Mouse (Mus musculus) lung, postnatal 0 days (tissue): ENCODE data around the gene Tmem125.
"Not testable (repeated sequence)": the region's sequence is repeated elsewhere in the genome, so short reads cannot be mapped to it uniquely, and the experiment has no call there.

Experiments used
- CTCF ChIP-seq: IDR thresholded peaks from 2 replicates; pipeline ENCODE4 v1.5.1; 2016; ENCODE audit warnings: antibody characterized with exemption, mild to moderate bottlenecking
- EP300 ChIP-seq: IDR thresholded peaks from 2 replicates; pipeline ENCODE4 v1.6.1; 2016; ENCODE audit warnings: antibody characterized with exemption, mild to moderate bottlenecking, control low read depth

- not testable (repeated sequence) for TF ChIP-seq EP300, CTCF
These were observed 3.7 kb upstream of the Tmem125 start for GRCm38 (mm10) chr4:118547424-118548129.
